Mouse (Mus musculus): Measurements from ENCODE around the gene Ripor3.

Ripor3 gene

DNA sequence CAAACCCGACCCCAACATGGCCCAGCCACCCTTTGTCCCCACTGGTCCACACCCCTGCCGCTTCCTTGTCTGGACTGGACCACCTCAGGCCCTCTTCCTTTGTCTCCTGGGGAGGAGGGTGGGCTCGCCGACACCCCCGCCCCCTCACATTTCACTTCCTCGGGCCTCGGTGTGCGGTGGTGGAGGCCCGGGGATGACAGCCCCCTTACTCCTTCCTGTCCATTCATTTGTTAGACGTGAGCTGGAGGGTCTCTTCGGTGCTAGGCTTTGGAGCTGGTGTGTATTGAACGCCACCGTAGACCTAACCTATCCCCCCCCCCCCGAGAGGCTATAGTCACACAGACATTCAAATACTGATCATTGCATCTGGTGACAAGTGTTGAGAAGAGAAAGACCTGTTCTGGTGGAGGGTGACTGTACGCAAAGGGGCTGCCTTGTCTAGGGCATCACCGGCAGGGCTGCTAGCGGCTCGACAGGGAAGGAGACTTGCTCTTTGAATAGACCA lies 77.6 kb downstream of the Ripor3 start:
- no peak for DNase-seq (ENCODE audit: inconsistent ontology term)

DNA sequence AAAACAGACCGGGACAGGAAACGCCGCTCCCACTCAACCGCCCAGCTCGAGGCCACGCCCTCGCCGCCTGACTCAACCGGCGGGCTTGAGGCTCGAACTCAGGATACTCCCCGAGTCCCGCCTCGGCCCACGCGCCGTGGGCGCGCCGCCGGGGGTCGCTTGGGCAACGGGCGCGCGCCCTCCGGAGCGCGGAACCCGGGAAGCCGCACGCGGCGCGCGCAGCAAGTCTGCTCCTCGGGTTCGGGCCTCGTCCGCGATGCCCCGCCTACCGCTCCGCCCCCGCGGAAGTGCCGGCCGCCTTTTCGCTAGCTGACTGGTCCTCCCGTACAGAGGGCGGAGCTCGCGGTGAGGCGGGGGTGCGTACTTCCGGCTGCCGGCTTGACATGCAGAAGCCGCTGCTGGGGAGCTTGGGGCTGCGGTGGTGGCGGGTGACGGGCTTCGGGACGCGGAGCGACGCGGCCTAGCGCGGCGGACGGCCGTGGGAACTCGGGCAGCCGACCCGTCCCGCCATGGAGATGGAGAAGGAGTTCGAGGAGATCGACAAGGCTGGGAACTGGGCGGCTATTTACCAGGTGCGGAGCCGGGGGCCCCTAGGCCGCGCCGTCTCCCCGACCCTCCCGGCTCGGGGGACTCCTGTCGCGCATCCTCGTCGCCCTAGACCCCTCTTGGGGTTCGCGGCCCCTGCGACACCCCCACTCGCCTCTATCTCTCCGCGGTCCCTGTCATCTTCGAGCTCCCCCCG lies 78.3 kb downstream of the Ripor3 start, which contains the start of gene Ptpn1:
Gene Ptpn1 (plus strand): TSS at position 73 of the 742 bp plus-strand sequence.
- peak; percentile 98 for DNase-seq (ENCODE audit: inconsistent ontology term)

DNA sequence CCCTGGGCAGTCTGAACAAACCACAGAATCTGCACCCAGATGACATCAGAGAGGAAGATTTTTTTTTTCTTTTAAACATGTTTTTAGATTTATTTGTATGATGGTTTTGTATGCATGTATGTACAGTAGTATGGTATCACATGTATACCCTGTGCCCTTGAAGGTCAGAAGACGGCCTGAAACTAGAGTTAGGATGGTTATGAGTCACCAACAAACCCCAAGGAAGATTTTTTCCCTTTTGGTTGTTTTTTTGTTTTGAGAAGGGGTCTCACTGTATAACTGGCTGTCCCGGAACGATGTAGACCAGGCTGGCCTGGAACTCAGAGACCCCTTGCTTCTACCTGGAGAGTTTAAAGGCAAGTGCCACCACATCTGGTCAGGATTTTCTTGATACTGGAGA lies 79.4 kb downstream of the Ripor3 start:
- no peak for DNase-seq (ENCODE audit: inconsistent ontology term)

Data from Muller cell, postnatal 12 days (primary cell).